Mouse (Mus musculus): ENCODE results near the gene Prodh2.

GRCm38 (mm10) chr7:30454259-30454658, 39.2 kb upstream of the Prodh2 start:
- TF ChIP-seq HCFC1 (IDR thresholded peaks at IDR 0.05; ENCODE audit: borderline replicate concordance, insufficient read depth, low read length) (no peak), ZNF384 (IDR thresholded peaks at IDR 0.05; ENCODE audit: low read depth, low read length) (no peak), CHD2 (IDR thresholded peaks at IDR 0.05; ENCODE audit: low read depth, low read length) (no peak)
